Mouse (Mus musculus) kidney, postnatal 14 days (tissue): ENCODE measurements around the gene Krtap9-1.
"Not testable (repeated sequence)": the region's sequence is repeated elsewhere in the genome, so short reads cannot be mapped to it uniquely, and the experiment has no call there.

Source experiments
- DNase-seq: peaks from one replicate; pipeline ENCODE4 v3.0.0; 2022; ENCODE audit warnings: mixed read lengths

The Krtap9-1 gene

DNA sequence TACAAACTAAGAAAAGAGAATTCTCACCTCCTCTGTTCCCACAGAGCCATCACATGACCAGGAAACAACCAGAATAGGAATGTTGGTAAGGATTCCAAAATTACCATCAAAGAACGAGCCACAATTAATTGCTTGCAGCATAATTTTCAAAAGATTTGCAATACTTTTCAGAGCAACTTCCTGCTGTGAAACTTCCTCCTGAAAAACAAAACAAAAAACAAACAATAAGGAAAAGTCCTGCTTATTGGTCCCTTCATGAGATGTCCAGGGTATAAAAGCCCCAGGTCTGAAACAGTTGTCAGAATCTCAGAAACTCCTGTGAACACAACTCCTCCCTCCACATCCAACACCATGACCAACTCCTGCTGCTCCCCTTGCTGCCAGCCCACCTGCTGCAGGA, at the start of gene Krtap9-1:
TSS of gene Krtap9-1 (plus strand) at position 301 of the 400 bp plus-strand sequence.
- not testable (repeated sequence) for DNase-seq

DNA sequence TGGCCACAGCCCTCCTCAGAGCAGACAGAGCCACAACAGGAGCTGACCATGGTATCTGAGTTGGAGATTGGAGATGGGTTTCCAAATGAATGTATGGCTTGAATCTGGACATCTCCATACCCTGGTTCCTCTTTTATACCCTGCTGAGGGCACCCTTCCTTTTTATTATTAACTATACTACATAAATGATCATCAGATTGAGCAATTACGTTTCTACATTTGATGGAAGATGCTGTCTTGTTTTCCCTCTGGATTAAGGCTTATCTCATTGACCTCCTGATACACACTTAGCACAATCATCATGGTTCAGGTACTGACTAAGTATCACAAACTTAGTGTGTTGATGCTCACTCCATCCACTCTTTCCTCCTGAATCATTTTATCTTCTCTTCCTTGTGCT, 35.2 kb upstream of the Krtap9-1 start, which contains the start of gene 2300003K06Rik:
TSS of gene 2300003K06Rik (minus strand) at position 101 of the 400 bp plus-strand sequence.
- no peak for DNase-seq

GRCm38 (mm10) chr11:99842185-99842584, 31.0 kb upstream of the Krtap9-1 start:
- DNase-seq, result no peak

GRCm38 (mm10) chr11:99846746-99847145, 26.4 kb upstream of the Krtap9-1 start:
- no peak for DNase-seq

- no peak for DNase-seq
Measured at GRCm38 (mm10) chr11:99851508-99851907, 21.7 kb upstream of the Krtap9-1 start, which contains the start of gene Krtap4-16. Krtap4-16 (minus strand) TSS chr11:99851608.

DNA sequence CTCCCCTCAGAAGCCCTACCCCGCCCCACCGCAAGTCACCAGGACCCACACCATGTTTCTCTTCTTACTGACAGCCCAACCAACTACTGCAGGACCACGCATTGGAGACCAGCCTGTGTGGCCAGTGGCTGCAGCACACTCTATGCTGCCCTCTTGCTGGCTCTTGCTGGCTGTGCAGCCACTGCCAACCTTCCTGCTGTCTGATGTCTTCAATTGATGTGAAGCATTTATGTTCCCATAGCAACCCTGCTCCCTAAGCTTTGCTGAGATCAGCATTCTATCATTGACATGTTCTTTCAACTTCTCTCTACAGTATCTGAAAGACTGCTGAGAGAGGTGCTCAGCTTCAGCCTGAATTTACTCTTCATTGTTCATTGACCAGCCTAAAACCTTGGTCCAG, 19.1 kb upstream of the Krtap9-1 start:
- no peak for DNase-seq

DNA sequence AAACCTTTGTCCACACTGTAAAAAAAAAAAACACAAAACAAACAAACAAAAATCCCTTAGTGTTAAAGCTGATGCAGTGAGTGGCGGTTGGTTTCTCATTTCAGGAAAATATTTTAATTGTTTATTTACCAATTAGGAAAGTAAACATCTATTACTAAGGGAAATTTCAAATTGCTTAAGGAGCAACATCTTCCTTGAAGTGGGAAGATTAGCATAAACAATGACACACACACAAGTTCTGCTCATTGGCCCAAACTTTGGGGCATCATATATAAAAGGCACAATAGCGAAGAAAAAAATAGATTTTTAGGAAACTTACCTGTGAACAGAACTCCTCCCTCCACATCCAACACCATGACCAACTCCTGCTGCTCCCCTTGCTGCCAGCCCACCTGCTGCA, 15.6 kb upstream of the Krtap9-1 start, which contains the start of gene Gm11568:
TSS of gene Gm11568 (plus strand) at position 301 of the 400 bp plus-strand sequence.
- DNase-seq, result no peak

GRCm38 (mm10) chr11:99858761-99859160, 14.4 kb upstream of the Krtap9-1 start:
- DNase-seq, result no peak

DNA sequence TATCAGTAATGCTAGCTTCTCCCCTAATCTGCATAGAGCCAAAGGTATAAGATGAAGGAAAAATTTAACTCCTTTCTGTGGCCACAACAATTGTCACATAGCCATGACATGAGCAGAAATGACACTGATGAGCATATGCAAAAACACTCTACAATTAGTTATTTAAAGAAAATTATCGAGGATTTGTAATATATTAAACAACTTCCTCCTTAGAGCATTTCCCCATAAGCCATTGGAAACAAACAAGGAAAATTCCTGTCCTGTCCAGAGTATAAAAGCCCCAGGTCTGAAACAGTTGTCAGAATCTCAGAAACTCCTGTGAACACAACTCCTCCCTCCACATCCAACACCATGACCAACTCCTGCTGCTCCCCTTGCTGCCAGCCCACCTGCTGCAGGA, 9.0 kb upstream of the Krtap9-1 start, which contains the start of gene Gm11559:
TSS of gene Gm11559 (plus strand) at position 301 of the 400 bp plus-strand sequence.
- not testable (repeated sequence) for DNase-seq

DNA sequence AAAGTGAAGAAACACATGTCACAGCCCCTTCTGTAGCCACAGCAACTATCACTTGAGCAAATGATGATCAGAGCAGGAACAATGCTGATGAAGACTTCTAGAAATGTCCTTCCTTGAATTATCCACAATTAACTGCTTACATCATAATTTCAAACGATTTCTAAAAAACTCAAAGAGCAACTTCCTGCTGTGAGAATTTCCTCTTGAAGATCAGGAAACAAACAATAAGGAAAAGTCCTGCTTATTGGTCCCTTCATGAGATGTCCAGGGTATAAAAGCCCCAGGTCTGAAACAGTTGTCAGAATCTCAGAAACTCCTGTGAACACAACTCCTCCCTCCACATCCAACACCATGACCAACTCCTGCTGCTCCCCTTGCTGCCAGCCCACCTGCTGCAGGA, 5.7 kb downstream of the Krtap9-1 start, which contains the start of gene Gm11567:
TSS of gene Gm11567 (plus strand) at position 301 of the 400 bp plus-strand sequence.
- DNase-seq, result not testable (repeated sequence)

DNA sequence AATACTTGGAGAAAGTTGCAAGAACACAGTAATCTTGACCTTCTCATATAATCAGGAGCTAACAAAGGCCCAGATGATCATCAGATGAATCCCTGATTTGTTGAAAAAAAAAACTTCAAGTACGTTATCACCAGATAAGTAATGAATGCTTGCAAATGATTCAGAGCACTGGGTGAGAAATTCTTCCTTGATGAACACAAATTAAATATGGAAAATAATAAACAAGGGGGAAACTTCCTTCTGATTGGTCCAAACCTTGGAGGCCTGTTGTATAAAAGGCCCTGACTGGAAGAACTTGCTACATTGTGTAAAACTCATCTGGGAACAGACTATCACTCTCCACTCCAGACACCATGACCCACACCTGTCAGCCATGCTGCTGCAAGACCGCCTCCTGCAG, 34.4 kb downstream of the Krtap9-1 start, which contains the start of gene Krtap31-1:
TSS of gene Krtap31-1 (plus strand) at position 301 of the 400 bp plus-strand sequence.
- DNase-seq, result no peak

- no peak for DNase-seq
Measured at GRCm38 (mm10) chr11:99914451-99914850, 41.3 kb downstream of the Krtap9-1 start, which contains the start of gene Gm11565. Gm11565 (plus strand) TSS chr11:99914751.
